Mouse (Mus musculus): ENCODE measurements around the gene Dlst. TPM values are rescaled to one million over a fixed set of nuclear protein-coding genes. Genes with fewer than 3 reads are reported as not detected.

The Dlst gene
- polyA plus RNA-seq (2015; fragmentation: Nextera tagmentation; extraction: Ambion mirVana): 146 and 158 TPM in 2 replicates

GRCm38 (mm10) chr12:85110698-85111592, at the start of gene Dlst, which contains the start of gene Prox2:
Gene Dlst, plus strand, starts transcription at chr12:85110833.
Gene Prox2, minus strand, starts transcription at chr12:85110759.
- Histone ChIP-seq H3K9ac (ENCODE audit: low read depth, low read length) (peak within 1 kb of the TSS; percentile 97), H3K4me1 (ENCODE audit: control insufficient read depth, insufficient read depth, low read length) (peaks cover 20% of the 10 kb centered on the region), H3K36me3 (ENCODE audit: control insufficient read depth, insufficient read depth, low read length) (no peaks in the 10 kb centered on the region), H3K4me2 (ENCODE audit: low read depth, low read length) (peak within 1 kb of the TSS; percentile 89), H3K27ac (ENCODE audit: low read length) (peak within 1 kb of the TSS; percentile 82), H3K4me3 (ENCODE audit: low read length) (peak within 1 kb of the TSS; percentile 93), H3K9me3 (ENCODE audit: control insufficient read depth, low read length) (no peaks in the 10 kb centered on the region), H3K27me3 (replicated peaks; ENCODE audit: control insufficient read depth, insufficient read depth, low read length) (no peaks in the 10 kb centered on the region)
- under 1% methylated on average over 83 of the region's 83 CpGs for WGBS
- ATAC-seq: peak; percentile 94

- no peak for ATAC-seq
- Histone ChIP-seq H3K4me3 (ENCODE audit: low read length) (no peak overlapping the region), H3K4me1 (ENCODE audit: control insufficient read depth, insufficient read depth, low read length) (no peaks in the 10 kb centered on the region), H3K36me3 (ENCODE audit: control insufficient read depth, insufficient read depth, low read length) (peaks cover 6% of the 10 kb centered on the region; the same call in 1 of the 2 replicates), H3K4me2 (ENCODE audit: low read depth, low read length) (no peak overlapping the region), H3K9ac (ENCODE audit: low read depth, low read length) (no peak overlapping the region), H3K27ac (ENCODE audit: low read length) (no peak overlapping the region), H3K9me3 (ENCODE audit: control insufficient read depth, low read length) (no peaks in the 10 kb centered on the region), H3K27me3 (replicated peaks; ENCODE audit: control insufficient read depth, insufficient read depth, low read length) (no peaks in the 10 kb centered on the region)
Observed at GRCm38 (mm10) chr12:85071043-85071442, 39.6 kb upstream of the Dlst start.

- Histone ChIP-seq H3K27ac (ENCODE audit: low read length) (no peak overlapping the region), H3K9ac (ENCODE audit: low read depth, low read length) (no peak overlapping the region), H3K27me3 (replicated peaks; ENCODE audit: control insufficient read depth, insufficient read depth, low read length) (no peaks in the 10 kb centered on the region), H3K9me3 (ENCODE audit: control insufficient read depth, low read length) (no peaks in the 10 kb centered on the region), H3K4me3 (ENCODE audit: low read length) (no peak overlapping the region), H3K4me2 (ENCODE audit: low read depth, low read length) (no peak overlapping the region), H3K36me3 (ENCODE audit: control insufficient read depth, insufficient read depth, low read length) (no peaks in the 10 kb centered on the region), H3K4me1 (ENCODE audit: control insufficient read depth, insufficient read depth, low read length) (no peaks in the 10 kb centered on the region)
- WGBS: 90% methylated on average over 3 of the region's 3 CpGs
- ATAC-seq: no peak
Observed at GRCm38 (mm10) chr12:85077100-85077499, 33.5 kb upstream of the Dlst start.

- no peaks in the 10 kb centered on the region for H3K27me3 ChIP-seq (replicated peaks; ENCODE audit: control insufficient read depth, insufficient read depth, low read length)
- no peaks in the 10 kb centered on the region for H3K9me3 ChIP-seq (ENCODE audit: control insufficient read depth, low read length)
- H3K27ac ChIP-seq (ENCODE audit: low read length): no peak overlapping the region
- H3K4me2 ChIP-seq (ENCODE audit: low read depth, low read length): no peak overlapping the region
- no peak overlapping the region for H3K9ac ChIP-seq (ENCODE audit: low read depth, low read length)
- no peak for ATAC-seq
- H3K4me1 ChIP-seq (ENCODE audit: control insufficient read depth, insufficient read depth, low read length): no peaks in the 10 kb centered on the region
- peaks cover 10% of the 10 kb centered on the region for H3K36me3 ChIP-seq (ENCODE audit: control insufficient read depth, insufficient read depth, low read length)
- WGBS: 77% methylated on average over 2 of the region's 2 CpGs
- no peak overlapping the region for H3K4me3 ChIP-seq (ENCODE audit: low read length)
Observed at GRCm38 (mm10) chr12:85084257-85084656, 26.4 kb upstream of the Dlst start.

GRCm38 (mm10) chr12:85084941-85085340, 25.7 kb upstream of the Dlst start:
- Histone ChIP-seq H3K4me3 (ENCODE audit: low read length) (no peak overlapping the region), H3K9me3 (ENCODE audit: control insufficient read depth, low read length) (no peaks in the 10 kb centered on the region), H3K36me3 (ENCODE audit: control insufficient read depth, insufficient read depth, low read length) (peaks cover 10% of the 10 kb centered on the region), H3K27me3 (replicated peaks; ENCODE audit: control insufficient read depth, insufficient read depth, low read length) (no peaks in the 10 kb centered on the region), H3K27ac (ENCODE audit: low read length) (no peak overlapping the region), H3K4me1 (ENCODE audit: control insufficient read depth, insufficient read depth, low read length) (no peaks in the 10 kb centered on the region), H3K4me2 (ENCODE audit: low read depth, low read length) (no peak overlapping the region), H3K9ac (ENCODE audit: low read depth, low read length) (no peak overlapping the region)
- 76% methylated on average over 4 of the region's 4 CpGs for WGBS
- no peak for ATAC-seq

- Histone ChIP-seq H3K27ac (ENCODE audit: low read length) (no peak overlapping the region), H3K4me3 (ENCODE audit: low read length) (no peak overlapping the region), H3K9me3 (ENCODE audit: control insufficient read depth, low read length) (no peaks in the 10 kb centered on the region), H3K4me2 (ENCODE audit: low read depth, low read length) (no peak overlapping the region), H3K27me3 (replicated peaks; ENCODE audit: control insufficient read depth, insufficient read depth, low read length) (no peaks in the 10 kb centered on the region), H3K36me3 (ENCODE audit: control insufficient read depth, insufficient read depth, low read length) (peaks cover 10% of the 10 kb centered on the region), H3K9ac (ENCODE audit: low read depth, low read length) (no peak overlapping the region), H3K4me1 (ENCODE audit: control insufficient read depth, insufficient read depth, low read length) (no peaks in the 10 kb centered on the region)
- no peak for ATAC-seq
- WGBS: 92% methylated on average over 12 of the region's 12 CpGs
Observed at GRCm38 (mm10) chr12:85087845-85088244, 22.8 kb upstream of the Dlst start.

- Histone ChIP-seq H3K4me1 (ENCODE audit: control insufficient read depth, insufficient read depth, low read length) (peaks cover 4% of the 10 kb centered on the region; the same call in 1 of the 2 replicates), H3K9ac (ENCODE audit: low read depth, low read length) (no peak overlapping the region), H3K27me3 (replicated peaks; ENCODE audit: control insufficient read depth, insufficient read depth, low read length) (no peaks in the 10 kb centered on the region), H3K36me3 (ENCODE audit: control insufficient read depth, insufficient read depth, low read length) (peaks cover 10% of the 10 kb centered on the region), H3K9me3 (ENCODE audit: control insufficient read depth, low read length) (no peaks in the 10 kb centered on the region), H3K4me2 (ENCODE audit: low read depth, low read length) (no peak overlapping the region), H3K4me3 (ENCODE audit: low read length) (no peak overlapping the region), H3K27ac (ENCODE audit: low read length) (no peak overlapping the region)
- no peak for ATAC-seq
- WGBS: 92% methylated on average over 3 of the region's 3 CpGs
Observed at GRCm38 (mm10) chr12:85091190-85091589, 19.4 kb upstream of the Dlst start.

- Histone ChIP-seq H3K9me3 (ENCODE audit: control insufficient read depth, low read length) (no peaks in the 10 kb centered on the region), H3K36me3 (ENCODE audit: control insufficient read depth, insufficient read depth, low read length) (peaks cover 10% of the 10 kb centered on the region), H3K27me3 (replicated peaks; ENCODE audit: control insufficient read depth, insufficient read depth, low read length) (no peaks in the 10 kb centered on the region), H3K4me1 (ENCODE audit: control insufficient read depth, insufficient read depth, low read length) (peaks cover 4% of the 10 kb centered on the region; the same call in 1 of the 2 replicates), H3K4me3 (ENCODE audit: low read length) (no peak overlapping the region), H3K9ac (ENCODE audit: low read depth, low read length) (no peak overlapping the region), H3K4me2 (ENCODE audit: low read depth, low read length) (no peak overlapping the region), H3K27ac (ENCODE audit: low read length) (no peak overlapping the region)
- WGBS: 7% methylated on average over 3 of the region's 3 CpGs
- ATAC-seq: 0 out of 2 replicates have a peak, but pooled peaks have one; percentile 47
Observed at GRCm38 (mm10) chr12:85092214-85092613, 18.4 kb upstream of the Dlst start.

- Histone ChIP-seq H3K9me3 (ENCODE audit: control insufficient read depth, low read length) (no peaks in the 10 kb centered on the region), H3K27ac (ENCODE audit: low read length) (no peak overlapping the region), H3K36me3 (ENCODE audit: control insufficient read depth, insufficient read depth, low read length) (no peaks in the 10 kb centered on the region), H3K4me3 (ENCODE audit: low read length) (no peak overlapping the region), H3K9ac (ENCODE audit: low read depth, low read length) (no peak overlapping the region), H3K4me2 (ENCODE audit: low read depth, low read length) (no peak overlapping the region), H3K27me3 (replicated peaks; ENCODE audit: control insufficient read depth, insufficient read depth, low read length) (no peaks in the 10 kb centered on the region), H3K4me1 (ENCODE audit: control insufficient read depth, insufficient read depth, low read length) (peaks cover 4% of the 10 kb centered on the region; the same call in 1 of the 2 replicates)
- 27% methylated on average over 14 of the region's 14 CpGs for WGBS
- ATAC-seq: peak; percentile 66; the same call in 1 of the 2 replicates
Observed at GRCm38 (mm10) chr12:85094010-85094409, 16.6 kb upstream of the Dlst start.

Data from intestine, embryonic 16.5 days (tissue).